Mouse (Mus musculus): ENCODE results near the gene Mgat4a. TPM values are rescaled to one million over a fixed set of nuclear protein-coding genes. Genes with fewer than 3 reads are reported as not detected.

Mgat4a gene
- polyA plus RNA-seq, 1 experiment from 2014 or later: 1.7 TPM

DNA sequence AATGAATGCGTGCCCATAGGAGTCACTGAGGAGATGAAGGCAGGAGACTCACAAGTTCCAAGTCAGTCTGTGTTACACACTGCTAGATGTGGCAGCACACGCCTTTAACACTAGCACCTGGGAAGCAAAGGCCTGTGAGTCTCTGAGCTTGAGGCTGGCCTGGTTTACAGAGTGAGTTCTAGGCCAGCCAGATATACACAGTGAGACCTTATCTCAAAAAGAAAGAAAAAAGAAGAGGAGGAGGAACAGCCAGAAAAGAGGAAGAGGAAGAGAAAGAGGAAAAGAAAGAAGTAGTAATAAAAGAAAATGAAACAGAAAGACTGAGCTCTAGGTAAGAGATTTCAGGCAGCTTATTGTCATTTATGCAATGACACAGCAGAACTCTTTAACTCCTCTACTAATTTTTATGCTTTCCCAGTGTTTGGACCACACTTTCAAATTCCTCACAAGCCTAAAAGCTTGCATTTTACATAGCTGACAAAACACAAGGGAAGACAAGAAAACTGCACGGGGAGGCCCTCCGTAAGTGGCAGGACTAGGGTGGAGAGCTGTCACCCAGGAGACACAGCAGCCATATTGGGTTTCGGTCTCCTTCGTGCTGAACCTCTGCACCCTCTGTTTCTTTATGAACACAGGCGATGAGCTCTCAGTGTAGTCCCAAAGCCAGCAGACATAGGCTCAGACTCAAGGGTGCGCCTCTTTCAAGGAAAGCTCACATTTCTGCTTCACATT, 113.5 kb downstream of the Mgat4a start:
- DNase-seq (ENCODE audit: low read depth, low spot score) (no peak), ATAC-seq (no peak)
- CTCF ChIA-PET: interaction anchor here (0.8 to 1.1 kb wide), 2 partner anchors 8 to 15 kb away, joined by 3 to 7 read pairs; no protein-coding TSS in a partner anchor
- POLR2A ChIA-PET: interaction anchor here (0.6 to 0.8 kb wide), 3 partner anchors 8 to 18 kb away, joined by 3 to 7 read pairs (median 3); no protein-coding TSS in a partner anchor
- no peaks in the 10 kb centered on the region for H3K27me3 ChIP-seq
- no peak for TF ChIP-seq CTCF (IDR thresholded peaks at IDR 0.05)
- in situ Hi-C loops (cut with MboI; ENCODE audit: low pct_unique_long_range_greater_than_20kb): no loop called here

DNA sequence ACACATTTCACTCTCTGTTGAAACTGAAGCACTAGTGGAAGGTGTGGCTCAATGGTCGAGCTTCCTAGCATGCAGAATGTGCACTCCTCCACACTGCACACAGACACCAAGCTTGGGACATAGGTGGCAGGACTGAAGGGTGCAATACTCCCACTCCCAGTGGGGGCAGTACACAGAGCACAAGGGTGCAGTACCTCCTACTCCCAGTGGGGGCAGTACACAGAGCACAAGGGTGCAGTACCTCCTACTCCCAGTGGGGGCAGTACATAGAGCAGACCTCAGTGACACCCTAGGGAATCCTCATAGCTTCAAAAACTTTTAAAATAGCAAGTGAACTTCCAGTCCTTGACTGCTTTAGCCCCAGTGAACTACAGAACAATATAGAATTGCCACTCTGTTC, 121.4 kb downstream of the Mgat4a start:
- in situ Hi-C loops (cut with MboI; ENCODE audit: low pct_unique_long_range_greater_than_20kb): no loop called here
- POLR2A ChIA-PET: interaction anchor here (1.0 to 1.1 kb wide), 2 partner anchors 9 to 14 kb away, joined by 3 read pairs; no protein-coding TSS in a partner anchor
- no peaks in the 10 kb centered on the region for H3K27me3 ChIP-seq
- ATAC-seq (peak; percentile 58), DNase-seq (ENCODE audit: low read depth, low spot score) (no peak)
- peak; percentile 89 for TF ChIP-seq CTCF (IDR thresholded peaks at IDR 0.05)
- CTCF ChIA-PET: interaction anchor here (1.3 to 1.5 kb wide), 2 partner anchors 8 to 10 kb away, joined by 4 to 7 read pairs; partner anchors contain the start of gene Coa5

- POLR2A ChIA-PET: no interaction called here
- in situ Hi-C loops (cut with MboI; ENCODE audit: low pct_unique_long_range_greater_than_20kb): no loop called here
- ATAC-seq: no peak
- DNase-seq (ENCODE audit: low read depth, low spot score): no peak
- H3K27me3 ChIP-seq: no peaks in the 10 kb centered on the region
- TF ChIP-seq CTCF (IDR thresholded peaks at IDR 0.05): no peak
- CTCF ChIA-PET: no interaction called here
Observed at GRCm38 (mm10) chr1:37415394-37415793, 125.4 kb downstream of the Mgat4a start.

GRCm38 (mm10) chr1:37409647-37410046, 131.2 kb downstream of the Mgat4a start:
- in situ Hi-C loops (cut with MboI; ENCODE audit: low pct_unique_long_range_greater_than_20kb): no loop called here
- ChIA-PET POLR2A (interaction anchor here (0.9 kb wide), 1 partner anchor 18 kb away, joined by 3 read pairs; no protein-coding TSS in a partner anchor), CTCF (interaction anchor here (1.2 to 1.3 kb wide), 2 partner anchors 31 to 137 kb away, joined by 3 to 5 read pairs; no protein-coding TSS in a partner anchor)
- no peaks in the 10 kb centered on the region for H3K27me3 ChIP-seq
- no peak for TF ChIP-seq CTCF (IDR thresholded peaks at IDR 0.05)
- ATAC-seq: no peak
- DNase-seq (ENCODE audit: low read depth, low spot score): no peak

GRCm38 (mm10) chr1:37408678-37409077, 132.1 kb downstream of the Mgat4a start:
- DNase-seq (ENCODE audit: low read depth, low spot score) (no peak), ATAC-seq (no peak)
- no peak for TF ChIP-seq CTCF (IDR thresholded peaks at IDR 0.05)
- no peaks in the 10 kb centered on the region for H3K27me3 ChIP-seq
- in situ Hi-C loops (cut with MboI; ENCODE audit: low pct_unique_long_range_greater_than_20kb): no loop called here
- POLR2A ChIA-PET: no interaction called here
- CTCF ChIA-PET: no interaction called here

GRCm38 (mm10) chr1:37408059-37408458, 132.8 kb downstream of the Mgat4a start:
- H3K27me3 ChIP-seq: no peaks in the 10 kb centered on the region
- DNase-seq (ENCODE audit: low read depth, low spot score): no peak
- TF ChIP-seq CTCF (IDR thresholded peaks at IDR 0.05): no peak

DNA sequence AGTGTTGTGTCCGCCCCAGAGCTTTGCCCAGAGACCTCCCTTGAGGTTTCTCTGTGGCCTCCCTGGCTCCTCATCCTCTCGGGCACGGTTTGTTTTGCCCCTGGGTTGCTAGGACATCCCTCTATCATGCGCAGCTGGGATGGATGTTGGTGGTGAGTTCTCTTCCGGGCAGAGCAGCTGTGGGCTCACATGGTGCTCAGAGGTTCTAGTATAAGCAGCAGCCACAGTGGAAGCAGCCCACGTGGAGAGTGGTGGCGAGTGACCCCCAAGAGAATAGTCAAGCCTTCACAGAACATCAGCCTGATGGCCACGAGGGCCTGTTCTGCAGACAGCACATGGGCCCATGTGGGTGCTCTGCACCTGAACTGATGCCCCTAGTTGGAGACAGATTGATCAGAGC, 133.6 kb downstream of the Mgat4a start:
- in situ Hi-C loops (cut with MboI; ENCODE audit: low pct_unique_long_range_greater_than_20kb): no loop called here
- TF ChIP-seq CTCF (IDR thresholded peaks at IDR 0.05): no peak
- ChIA-PET CTCF (no interaction called here), POLR2A (no interaction called here)
- DNase-seq (ENCODE audit: low read depth, low spot score) (no peak), ATAC-seq (no peak)
- no peaks in the 10 kb centered on the region for H3K27me3 ChIP-seq

More at GRCm38 (mm10) chr1:37408059-37408458, 132.8 kb downstream of the Mgat4a start:
- no peak for ATAC-seq
- POLR2A ChIA-PET: no interaction called here
- in situ Hi-C loops (cut with MboI; ENCODE audit: low pct_unique_long_range_greater_than_20kb): no loop called here
- CTCF ChIA-PET: no interaction called here

DNA sequence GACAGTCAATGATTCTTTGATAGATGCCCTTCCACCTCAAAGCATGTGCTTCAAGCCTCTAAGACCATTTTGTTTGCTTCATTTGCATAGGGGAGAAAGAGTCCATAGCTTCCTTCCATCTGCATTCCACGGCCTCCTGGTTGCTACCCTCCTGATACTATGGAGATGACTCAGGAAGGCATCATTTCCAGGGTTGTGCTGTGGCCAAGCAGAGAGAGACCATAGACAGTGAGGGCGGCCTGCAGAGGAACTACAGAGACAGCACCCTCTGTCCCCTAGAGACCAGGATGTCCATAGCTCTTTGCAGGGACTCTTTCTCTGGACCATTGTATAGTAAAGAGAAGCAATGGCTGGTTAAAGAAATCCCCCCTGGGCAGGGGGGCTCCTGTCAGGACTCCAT, 135.7 kb downstream of the Mgat4a start:
- DNase-seq (ENCODE audit: low read depth, low spot score) (no peak), ATAC-seq (no peak)
- ChIA-PET CTCF (no interaction called here), POLR2A (no interaction called here)
- H3K27me3 ChIP-seq: no peaks in the 10 kb centered on the region
- in situ Hi-C loops (cut with MboI; ENCODE audit: low pct_unique_long_range_greater_than_20kb): no loop called here
- no peak for TF ChIP-seq CTCF (IDR thresholded peaks at IDR 0.05)

DNA sequence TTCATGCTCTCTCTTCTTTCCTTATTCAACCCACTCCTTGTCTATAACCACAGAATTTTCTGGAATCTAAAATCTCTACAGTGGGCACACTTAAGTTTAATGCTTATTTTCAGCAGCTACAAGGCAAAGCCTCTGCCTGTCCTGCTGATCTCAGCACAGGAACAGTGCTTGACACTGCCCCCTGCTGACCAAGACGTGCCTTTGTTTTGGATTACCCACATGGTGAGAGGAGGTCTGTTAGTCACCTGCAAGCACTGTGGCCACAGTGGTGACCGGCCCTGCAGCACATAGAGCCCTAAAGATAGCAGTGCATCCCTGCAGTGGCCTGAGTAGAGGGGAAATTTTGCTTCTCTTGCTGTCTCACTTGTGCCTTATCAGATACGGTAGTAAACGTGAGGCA, 139.1 kb downstream of the Mgat4a start:
- ATAC-seq (peak; percentile 76), DNase-seq (ENCODE audit: low read depth, low spot score) (peak; percentile 15)
- in situ Hi-C loops (cut with MboI; ENCODE audit: low pct_unique_long_range_greater_than_20kb): loop anchor here (5.0 kb wide), 1 partner anchor 129 kb away; no protein-coding TSS in a partner anchor
- no peaks in the 10 kb centered on the region for H3K27me3 ChIP-seq
- TF ChIP-seq CTCF (IDR thresholded peaks at IDR 0.05): peak; percentile 83
- POLR2A ChIA-PET: no interaction called here
- CTCF ChIA-PET: interaction anchor here (0.7 to 1.8 kb wide), 5 partner anchors 9 to 129 kb away, joined by 3 to 5 read pairs (median 4); no protein-coding TSS in a partner anchor

DNA sequence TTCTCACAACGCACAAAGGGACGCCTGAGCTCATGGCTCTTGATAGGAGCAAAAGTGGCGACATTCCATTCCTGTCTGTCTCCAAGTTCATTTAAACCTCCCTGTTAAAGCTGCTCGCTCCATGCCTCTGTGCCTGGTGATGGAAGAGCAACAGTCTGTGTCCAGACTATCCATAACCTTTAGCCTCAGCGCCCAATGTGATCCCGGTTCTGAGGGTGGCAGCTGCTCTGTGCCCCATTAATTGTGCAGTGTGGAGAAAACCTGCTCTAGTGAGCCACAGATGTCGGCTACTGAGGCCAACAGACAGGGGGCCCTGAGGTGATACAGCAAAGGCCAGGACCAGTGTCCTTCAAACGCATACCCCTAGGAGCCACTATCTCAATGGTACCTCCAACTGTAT, 141.1 kb downstream of the Mgat4a start:
- POLR2A ChIA-PET: no interaction called here

DNA sequence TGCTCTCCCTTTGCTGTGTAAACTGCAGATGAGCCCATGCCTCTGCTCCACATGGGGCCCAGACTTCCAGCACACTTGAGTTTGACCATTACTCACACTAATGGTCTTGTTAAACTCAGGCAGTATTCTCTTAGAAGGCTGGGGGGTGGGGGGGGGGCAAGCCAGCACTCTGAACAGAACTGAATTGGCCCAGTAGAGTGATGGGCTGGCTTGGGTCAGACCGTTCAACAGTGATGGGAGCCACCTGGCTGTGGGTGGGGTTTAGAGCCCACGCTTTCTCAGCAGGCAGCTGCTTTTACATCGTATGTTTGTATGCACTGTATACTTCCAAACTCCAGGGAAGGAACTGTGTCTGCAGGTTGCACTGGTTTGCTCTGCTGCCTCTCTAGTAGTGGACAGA, 141.9 kb downstream of the Mgat4a start:
- DNase-seq (ENCODE audit: low read depth, low spot score): no peak
- no peak for TF ChIP-seq CTCF (IDR thresholded peaks at IDR 0.05)
- ChIA-PET POLR2A (no interaction called here), CTCF (interaction anchor here (1.0 kb wide), 1 partner anchor 51 kb away, joined by 3 read pairs; no protein-coding TSS in a partner anchor)
- ATAC-seq: no peak
- in situ Hi-C loops (cut with MboI; ENCODE audit: low pct_unique_long_range_greater_than_20kb): loop anchor here (25.0 kb wide), 1 partner anchor 612 kb away; no protein-coding TSS in a partner anchor
- no peaks in the 10 kb centered on the region for H3K27me3 ChIP-seq

More for the DNA sequence above, 141.1 kb downstream of the Mgat4a start:
- in situ Hi-C loops (cut with MboI; ENCODE audit: low pct_unique_long_range_greater_than_20kb): loop anchor here (5.0 to 25.0 kb wide), 2 partner anchors 127 to 612 kb away; no protein-coding TSS in a partner anchor
- no peak for TF ChIP-seq CTCF (IDR thresholded peaks at IDR 0.05)
- no peaks in the 10 kb centered on the region for H3K27me3 ChIP-seq
- ATAC-seq (no peak), DNase-seq (ENCODE audit: low read depth, low spot score) (no peak)
- CTCF ChIA-PET: interaction anchor here (0.7 to 1.0 kb wide), 2 partner anchors 51 to 962 kb away, joined by 3 read pairs; no protein-coding TSS in a partner anchor

Data from Patski (cell line).